In genomic region chr7:110941701-110942530, GRCm38 (mm10) we compare ENCODE assay signal across 8 mouse cellular contexts. TPM values are rescaled to one million over a fixed set of nuclear protein-coding genes. Genes with fewer than 3 reads are reported as not detected.
A peak's percentile ranks its signal among the peaks of the same experiment; 100 is the strongest.
DNase-seq lines count a peak whose midpoint lies in the region; TF ChIP-seq lines count a peak whose summit lies in the region.

No protein-coding gene starts in this region.

- H3K4me2 ChIP-seq in myocyte (ENCODE audit: low read depth), result peak overlapping the region; percentile 39

- TF ChIP-seq POLR2A in kidney, adult 2 months (IDR thresholded peaks at IDR 0.05; ENCODE audit: low read depth, low read length), result no peak
- no peak for TF ChIP-seq POLR2A in myocyte (IDR thresholded peaks at IDR 0.05; ENCODE audit: insufficient read length, low read depth)
- TF ChIP-seq POLR2A in cerebellum, adult 2 months (IDR thresholded peaks at IDR 0.05; ENCODE audit: borderline replicate concordance, insufficient read depth, low read length), result no peak

- H3ac ChIP-seq in myocyte (ENCODE audit: control insufficient read depth, insufficient read length), result no peak overlapping the region

- DNase-seq in 3T3-L1 (ENCODE audit: low read depth, low spot score) (peak; percentile 76), MN1 (ENCODE audit: low spot score) (peak; percentile 71)
- peak; percentile 75 for DNase-seq in gastrocnemius, postnatal 25 days
- peak; percentile 65 for DNase-seq in kidney, adult 2 months
- no peak for DNase-seq in cerebellum, postnatal 36 days
- DNase-seq in ovary, adult 18-20 months (ENCODE audit: low spot score), result no peak
- DNase-seq in cerebellum, adult 2 months, result no peak

- H3K4me3 ChIP-seq in kidney, adult 2 months (ENCODE audit: insufficient read depth, low read depth, low read length), result no peak overlapping the region
- H3K4me3 ChIP-seq in myocyte, result no peak overlapping the region
- no peak overlapping the region for H3K4me3 ChIP-seq in cerebellum, adult 2 months (replicated peaks; ENCODE audit: insufficient read depth, low read depth, low read length)

- TF ChIP-seq CTCF in kidney, adult 2 months (conservative IDR thresholded peaks at IDR 0.05; ENCODE audit: insufficient read depth, insufficient read length, low read depth, low read length), result no peak
- TF ChIP-seq CTCF in cerebellum, adult 2 months (IDR thresholded peaks at IDR 0.05; ENCODE audit: borderline replicate concordance, insufficient read depth, low read depth, low read length), result no peak

- no peaks in the 10 kb centered on the region for H3K79me2 ChIP-seq in myocyte (ENCODE audit: control insufficient read depth, insufficient read depth)

- H3K4me1 ChIP-seq in kidney, adult 2 months (ENCODE audit: control insufficient read depth, insufficient read depth, low read length), result peaks cover 14% of the 10 kb centered on the region
- H3K4me1 ChIP-seq in cerebellum, adult 2 months (ENCODE audit: control insufficient read depth, insufficient read depth, low read length), result no peaks in the 10 kb centered on the region

- 20% methylated on average over 6 of the region's 6 CpGs for WGBS in kidney, adult 2 months
- 60% methylated on average over 6 of the region's 6 CpGs for WGBS in cerebellum, adult 2 months

- no peaks in the 10 kb centered on the region for H3K36me3 ChIP-seq in kidney, adult 2 months (ENCODE audit: control insufficient read depth, insufficient read depth, low read length)
- H3K36me3 ChIP-seq in myocyte (ENCODE audit: control insufficient read depth, insufficient read depth), result no peaks in the 10 kb centered on the region

- H3K27me3 ChIP-seq in kidney, adult 2 months (replicated peaks; ENCODE audit: control insufficient read depth, insufficient read depth, low read length), result no peaks in the 10 kb centered on the region
- H3K27me3 ChIP-seq in myocyte (ENCODE audit: control insufficient read depth, insufficient read depth, insufficient read length), result no peaks in the 10 kb centered on the region
- no peaks in the 10 kb centered on the region for H3K27me3 ChIP-seq in cerebellum, adult 2 months (ENCODE audit: control insufficient read depth, insufficient read depth, low read length)

- H3K27ac ChIP-seq in kidney, adult 2 months (ENCODE audit: insufficient read depth, low read depth, low read length), result peak overlapping the region; percentile 61
- H3K27ac ChIP-seq in cerebellum, adult 2 months (ENCODE audit: insufficient read depth, low read length), result no peak overlapping the region

TF ChIP-seq in myocyte, 11 proteins besides CTCF, POLR2A, EP300 and RAD21:
- TF ChIP-seq TCF12 (IDR thresholded peaks at IDR 0.05; ENCODE audit: insufficient read depth, poor library complexity, severe bottlenecking) (no peak), MYOD1 (IDR thresholded peaks at IDR 0.05; ENCODE audit: control insufficient read depth in 1 of 3, insufficient read length in 2 of 3, low read depth in 2 of 3) (no peak), USF1 (IDR thresholded peaks at IDR 0.05; ENCODE audit: low read depth) (no peak), MYOG (IDR thresholded peaks at IDR 0.05; ENCODE audit: control insufficient read depth in 1 of 3, insufficient read depth in 1 of 3, insufficient read length in 2 of 3, low read depth in 2 of 3) (no peak), TCF3 (IDR thresholded peaks at IDR 0.05; ENCODE audit: insufficient read length, low read depth) (no peak), CEBPB (IDR thresholded peaks at IDR 0.05; ENCODE audit: insufficient read depth, poor library complexity, severe bottlenecking) (no peak), SRF (IDR thresholded peaks at IDR 0.05; ENCODE audit: control insufficient read depth, insufficient read length, low read depth) (no peak), MAX (IDR thresholded peaks at IDR 0.05; ENCODE audit: low read depth) (no peak), E2F4 (IDR thresholded peaks at IDR 0.05; ENCODE audit: insufficient read depth) (no peak), REST (IDR thresholded peaks at IDR 0.05; ENCODE audit: insufficient read depth, insufficient read length) (no peak), POLR2AphosphoS2 (IDR thresholded peaks at IDR 0.05; ENCODE audit: insufficient read length, low read depth) (no peak)

RNA-seq across cellular contexts. Expression of gene Mrvi1, which starts 40.3 kb away (rescaled TPM):
- 1 to 10 TPM; 4.0 to 5.4 TPM for total RNA-seq in gastrocnemius, postnatal 25 days (2021)
- 9.7 and 12.6 TPM in 2 replicates for polyA plus RNA-seq in kidney, adult 2 months (2012; rRNA removed)
- polyA plus RNA-seq in myocyte (2012; fragmentation: generic; extraction: Trizol), result 1.2 TPM
- 2.2 and 2.7 TPM in 2 replicates for polyA plus RNA-seq in cerebellum, adult 2 months (2012; rRNA removed)

Comparison
In these comparisons a context has a peak if more than half of its experiments do, and no peak if none do; other contexts are left out.
1. DNase-seq: peak in 3T3-L1 (single experiment), MN1 (single experiment), gastrocnemius, postnatal 25 days (single experiment) and kidney, adult 2 months (single experiment); none in cerebellum, postnatal 36 days (0 of 2), ovary, adult 18-20 months (single experiment) and cerebellum, adult 2 months (0 of 2).